Mouse (Mus musculus): Measurements from ENCODE around the gene Samd7. TPM values are rescaled to one million over a fixed set of nuclear protein-coding genes. Genes with fewer than 3 reads are reported as not detected.

The Samd7 gene
- polyA plus RNA-seq, 1 experiment from 2014 or later: not detected

Other genes with a start within 250 kb of the Samd7 start
- gene Mecom, start 198.3 kb upstream of the Samd7 start, polyA plus RNA-seq (2015; fragmentation: Nextera tagmentation; extraction: Ambion mirVana): 2.1 and 2.8 TPM in 2 replicates
- gene Actrt3, start 146.4 kb upstream of the Samd7 start, polyA plus RNA-seq (2015; fragmentation: Nextera tagmentation; extraction: Ambion mirVana): 0.20 and 0.38 TPM in 2 replicates
- 39.9 and 41.8 TPM in 2 replicates for gene Mynn, start 144.2 kb upstream of the Samd7 start, polyA plus RNA-seq (2015; fragmentation: Nextera tagmentation; extraction: Ambion mirVana)
- gene Lrriq4, start 101.8 kb upstream of the Samd7 start, polyA plus RNA-seq (2015; fragmentation: Nextera tagmentation; extraction: Ambion mirVana): not detected in 2 replicates
- 0.83 and 0.86 TPM in 2 replicates for gene Lrrc34, start 98.4 kb upstream of the Samd7 start, polyA plus RNA-seq (2015; fragmentation: Nextera tagmentation; extraction: Ambion mirVana)
- gene Lrrc31, start 46.5 kb upstream of the Samd7 start, polyA plus RNA-seq (2015; fragmentation: Nextera tagmentation; extraction: Ambion mirVana): not detected in 2 replicates
- gene Sec62, start 46.6 kb downstream of the Samd7 start, polyA plus RNA-seq (2015; fragmentation: Nextera tagmentation; extraction: Ambion mirVana): 65.3 and 73.4 TPM in 2 replicates
- 0.65 and 1.3 TPM in 2 replicates for gene Gpr160, start 109.7 kb downstream of the Samd7 start, polyA plus RNA-seq (2015; fragmentation: Nextera tagmentation; extraction: Ambion mirVana)
- 7.5 and 8.5 TPM in 2 replicates for gene Phc3, start 223.1 kb downstream of the Samd7 start, polyA plus RNA-seq (2015; fragmentation: Nextera tagmentation; extraction: Ambion mirVana)
- 25.5 and 30.8 TPM in 2 replicates for gene Prkci, start 249.5 kb downstream of the Samd7 start, polyA plus RNA-seq (2015; fragmentation: Nextera tagmentation; extraction: Ambion mirVana)